Comparison of ENCODE assay signal across 13 mouse cellular contexts in the genomic region with DNA sequence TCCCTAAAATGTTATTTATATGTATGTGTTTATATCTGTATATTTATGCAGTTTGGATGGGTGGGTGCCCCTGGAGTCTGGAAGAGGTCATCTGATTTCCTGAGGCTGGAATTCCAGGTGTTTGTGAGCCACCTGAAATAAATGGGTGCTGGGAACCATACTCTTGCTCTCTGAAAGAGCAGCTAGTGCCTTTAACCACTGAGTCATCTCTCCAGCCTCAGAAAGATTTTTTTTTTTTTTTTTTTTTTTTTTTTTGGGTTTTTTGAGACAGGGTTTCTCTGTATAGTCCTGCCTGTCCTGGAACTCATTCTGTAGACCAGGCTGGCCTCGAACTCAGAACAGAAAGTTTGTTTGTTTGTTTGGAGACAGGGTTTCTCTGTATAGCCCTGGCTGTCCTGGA. TPM values are rescaled to one million over a fixed set of nuclear protein-coding genes. Genes with fewer than 3 reads are reported as not detected.
DNase-seq lines count a peak whose midpoint lies in the region; ATAC-seq and TF ChIP-seq lines count a peak whose summit lies in the region.
"Had no signal": no experiment of that assay in that cellular context is flagged by ENCODE, and none has a peak within 500 bp of the region (broad histone marks: within the 10 kb centered on the region; RNA-seq: fewer than 3 reads in every experiment).

No protein-coding gene starts in this region.

- H3K36me3 ChIP-seq in hindbrain, embryonic 10.5 days, result peaks cover 88% of the 10 kb centered on the region
- H3K36me3 ChIP-seq in hindbrain, embryonic 11.5 days (ENCODE audit: control insufficient read depth, insufficient read depth, low read length), result peaks cover 27% of the 10 kb centered on the region
- H3K36me3 ChIP-seq in ES-E14 (ENCODE audit: control insufficient read depth, insufficient read depth, low read length, poor library complexity, severe bottlenecking), result peaks cover 24% of the 10 kb centered on the region
- H3K36me3 ChIP-seq in forebrain, embryonic 15.5 days, result peaks cover 46% of the 10 kb centered on the region
- H3K36me3 ChIP-seq in liver, embryonic 15.5 days (replicated peaks), result peaks cover 72% of the 10 kb centered on the region

- H3K27me3 ChIP-seq in hindbrain, embryonic 10.5 days (ENCODE audit: insufficient read depth, poor library complexity, severe bottlenecking), result no peaks in the 10 kb centered on the region
- H3K27me3 ChIP-seq in hindbrain, embryonic 11.5 days (ENCODE audit: control insufficient read depth, insufficient read depth, low read length), result no peaks in the 10 kb centered on the region
- H3K27me3 ChIP-seq in forebrain, embryonic 15.5 days, result no peaks in the 10 kb centered on the region
- no peaks in the 10 kb centered on the region for H3K27me3 ChIP-seq in liver, embryonic 15.5 days
- H3K27me3 ChIP-seq: embryonic facial prominence, embryonic 12.5 days had no signal

- no peak overlapping the region for H3K9ac ChIP-seq in hindbrain, embryonic 11.5 days (ENCODE audit: low read depth, low read length)
- no peak overlapping the region; the same call in 1 of the 2 replicates for H3K9ac ChIP-seq in ES-E14 (ENCODE audit: insufficient read depth, low read depth, low read length, poor library complexity, severe bottlenecking)
- no peak overlapping the region for H3K9ac ChIP-seq in forebrain, embryonic 15.5 days (replicated peaks)
- 0 out of 2 replicates have a peak overlapping the region, but pooled peaks have one; percentile 6 for H3K9ac ChIP-seq in liver, embryonic 15.5 days
- H3K9ac ChIP-seq: embryonic facial prominence, embryonic 12.5 days had no signal

- 95% methylated on average over 1 of the region's 1 CpGs for WGBS in hindbrain, embryonic 10.5 days
- 95% methylated on average over 1 of the region's 1 CpGs for WGBS in hindbrain, embryonic 11.5 days
- 95% methylated on average over 1 of the region's 1 CpGs for WGBS in forebrain, embryonic 15.5 days
- WGBS in liver, embryonic 15.5 days (ENCODE audit: insufficient replicate concordance), result 71% methylated on average over 1 of the region's 1 CpGs

- H3K9me3 ChIP-seq in hindbrain, embryonic 10.5 days, result no peaks in the 10 kb centered on the region
- no peaks in the 10 kb centered on the region for H3K9me3 ChIP-seq in hindbrain, embryonic 11.5 days (ENCODE audit: control insufficient read depth, low read length)
- no peaks in the 10 kb centered on the region for H3K9me3 ChIP-seq in ES-E14 (ENCODE audit: control insufficient read depth, insufficient read depth, low read depth, low read length)
- no peaks in the 10 kb centered on the region for H3K9me3 ChIP-seq in forebrain, embryonic 15.5 days
- H3K9me3 ChIP-seq in liver, embryonic 15.5 days (replicated peaks), result no peaks in the 10 kb centered on the region
- H3K9me3 ChIP-seq: embryonic facial prominence, embryonic 12.5 days had no signal

- H3K4me1 ChIP-seq in hindbrain, embryonic 10.5 days (replicated peaks), result peaks cover 45% of the 10 kb centered on the region
- 0 out of 2 replicates have a peak, but pooled peaks cover 2% of the 10 kb centered on the region for H3K4me1 ChIP-seq in hindbrain, embryonic 11.5 days (replicated peaks; ENCODE audit: control insufficient read depth, insufficient read depth, low read length)
- peaks cover 4 to 16% of the 10 kb centered on the region in 2 experiments; a peak in 3 of 4 replicates for H3K4me1 ChIP-seq in ES-E14 (ENCODE audit: control insufficient read depth in 2 of 2, insufficient read depth in 2 of 2, low read length in 2 of 2, poor library complexity in 1 of 2)
- H3K4me1 ChIP-seq in forebrain, embryonic 15.5 days, result peaks cover 47% of the 10 kb centered on the region
- peaks cover 59% of the 10 kb centered on the region for H3K4me1 ChIP-seq in liver, embryonic 15.5 days (replicated peaks)

- in situ Hi-C loops in ES-E14 (cut with MboI; ENCODE audit: low sequenced_read_pairs in 2 of 2, unreplicated experiment in 2 of 2), result no loop called here

- no peak overlapping the region for H3K4me2 ChIP-seq in hindbrain, embryonic 11.5 days (replicated peaks; ENCODE audit: low read depth, low read length)
- H3K4me2 ChIP-seq in forebrain, embryonic 15.5 days (replicated peaks), result peak overlapping the region; percentile 2; the same call in 1 of the 2 replicates
- H3K4me2 ChIP-seq in liver, embryonic 15.5 days, result peak overlapping the region; percentile 38

- DNase-seq in hindbrain, embryonic 10.5 days (ENCODE audit: low spot score), result no peak
- DNase-seq in hindbrain, embryonic 11.5 days (ENCODE audit: low spot score), result no peak
- no peak for DNase-seq in ES-E14 (ENCODE audit: low read depth, low spot score)
- DNase-seq in left cerebral cortex, postnatal 10 days (ENCODE audit: extremely low spot score in 1 of 2, low spot score in 2 of 2), result no peak
- no peak for DNase-seq in cerebellum, adult 11-12 months
- no peak for DNase-seq in left cerebral cortex, postnatal 14 days (ENCODE audit: low spot score in 2 of 2)
- DNase-seq: cerebellum, adult 18-20 months; gastrocnemius, postnatal 25 days; kidney, adult 18-20 months had no signal

- H3K4me3 ChIP-seq in hindbrain, embryonic 10.5 days, result peak overlapping the region; percentile 25
- H3K4me3 ChIP-seq in hindbrain, embryonic 11.5 days (ENCODE audit: low read depth, low read length), result no peak overlapping the region
- H3K4me3 ChIP-seq in ES-E14 (ENCODE audit: insufficient read depth in 1 of 2, low read depth in 1 of 2, low read length in 2 of 2, poor library complexity in 1 of 2, severe bottlenecking in 1 of 2), result peak overlapping the region; percentile 29; a peak in 3 of 4 replicates
- no peak overlapping the region for H3K4me3 ChIP-seq in forebrain, embryonic 15.5 days
- no peak overlapping the region for H3K4me3 ChIP-seq in liver, embryonic 15.5 days (replicated peaks)

- no peak for ATAC-seq in hindbrain, embryonic 11.5 days (ENCODE audit: low FRiP score)
- ATAC-seq in forebrain, embryonic 15.5 days (replicated peaks), result no peak
- no peak for ATAC-seq in liver, embryonic 15.5 days (ENCODE audit: insufficient read depth)

- intact Hi-C loops in left cerebral cortex, postnatal 10 days (cut with DNase I), result no loop called here
- intact Hi-C loops in left cerebral cortex, postnatal 14 days (cut with DNase I), result no loop called here

- no peak overlapping the region for H3K27ac ChIP-seq in hindbrain, embryonic 10.5 days
- H3K27ac ChIP-seq in hindbrain, embryonic 11.5 days (ENCODE audit: low read depth, low read length), result no peak overlapping the region
- H3K27ac ChIP-seq in ES-E14 (ENCODE audit: insufficient read depth, low read depth, low read length, poor library complexity, severe bottlenecking), result no peak overlapping the region; the same call in 1 of the 2 replicates
- H3K27ac ChIP-seq in forebrain, embryonic 15.5 days (replicated peaks), result no peak overlapping the region
- no peak overlapping the region for H3K27ac ChIP-seq in liver, embryonic 15.5 days (replicated peaks)
- H3K27ac ChIP-seq: embryonic facial prominence, embryonic 12.5 days had no signal

TF ChIP-seq in ES-E14, 5 proteins besides CTCF, POLR2A, EP300 and RAD21:
- no peak for TF ChIP-seq MAFK (IDR thresholded peaks at IDR 0.05; ENCODE audit: insufficient read depth, low read depth, low read length)

RNA-seq across cellular contexts. Expression of gene Sp1, which starts 5.1 kb away (rescaled TPM):
- polyA plus RNA-seq in hindbrain, embryonic 10.5 days (2016; fragmentation: Nextera tagmentation; extraction: Ambion mirVana), result 6.1 and 9.3 TPM in 2 replicates
- 10.5 and 11.5 TPM in 2 replicates for polyA plus RNA-seq in hindbrain, embryonic 11.5 days (2014; fragmentation: Nextera tagmentation; extraction: Ambion mirVana)
- 93.4 and 130 TPM in 2 replicates for total RNA-seq in ES-E14 (2012; rRNA removed)
- polyA plus RNA-seq in forebrain, embryonic 15.5 days (2015; fragmentation: Nextera tagmentation; extraction: Ambion mirVana), result 5.4 and 5.6 TPM in 2 replicates
- polyA plus RNA-seq in liver, embryonic 15.5 days (2015; fragmentation: Nextera tagmentation; extraction: Ambion mirVana), result 3.5 and 3.7 TPM in 2 replicates
- 10 to 100 TPM; 23.1 to 26.4 TPM for total RNA-seq in left cerebral cortex, postnatal 10 days (2021)
- 10 to 100 TPM; 23.2 to 24.5 TPM for total RNA-seq in left cerebral cortex, postnatal 14 days (2021)

RNA-seq across cellular contexts. Expression of gene Amhr2, which starts 34.1 kb away (rescaled TPM):
- polyA plus RNA-seq in hindbrain, embryonic 10.5 days (2016; fragmentation: Nextera tagmentation; extraction: Ambion mirVana), result 0.17 and 0.18 TPM in 2 replicates
- polyA plus RNA-seq in hindbrain, embryonic 11.5 days (2014; fragmentation: Nextera tagmentation; extraction: Ambion mirVana), result 0.28 and 0.46 TPM in 2 replicates
- 5.6 and 16.5 TPM in 2 replicates for total RNA-seq in ES-E14 (2012; rRNA removed)
- polyA plus RNA-seq in forebrain, embryonic 15.5 days (2015; fragmentation: Nextera tagmentation; extraction: Ambion mirVana), result 0.15 and 0.83 TPM in 2 replicates
- 0.08 and 0.10 TPM in 2 replicates for polyA plus RNA-seq in liver, embryonic 15.5 days (2015; fragmentation: Nextera tagmentation; extraction: Ambion mirVana)
- under 1 TPM in 1 of 2 experiments, not detected in 1; 0.81 TPM for total RNA-seq in left cerebral cortex, postnatal 10 days (2021)
- under 1 TPM; 0.51 to 0.75 TPM for total RNA-seq in left cerebral cortex, postnatal 14 days (2021)
- total RNA-seq: megakaryocyte-erythroid progenitor cell, adult 5-6 weeks had no signal

RNA-seq across cellular contexts. Expression of gene Sp7, which starts 44.1 kb away (rescaled TPM):
- polyA plus RNA-seq in hindbrain, embryonic 10.5 days (2016; fragmentation: Nextera tagmentation; extraction: Ambion mirVana), result 1.0 and 1.2 TPM in 2 replicates
- polyA plus RNA-seq in hindbrain, embryonic 11.5 days (2014; fragmentation: Nextera tagmentation; extraction: Ambion mirVana), result 0.73 and 0.99 TPM in 2 replicates
- total RNA-seq in ES-E14 (2012; rRNA removed), result 0.09 TPM in 1 of 2 replicates, not detected in the other
- polyA plus RNA-seq in forebrain, embryonic 15.5 days (2015; fragmentation: Nextera tagmentation; extraction: Ambion mirVana), result 0.36 and 0.40 TPM in 2 replicates
- not detected in 2 replicates for polyA plus RNA-seq in liver, embryonic 15.5 days (2015; fragmentation: Nextera tagmentation; extraction: Ambion mirVana)
- under 1 TPM; 0.26 to 0.39 TPM for total RNA-seq in left cerebral cortex, postnatal 10 days (2021)
- under 1 TPM; 0.26 to 0.53 TPM for total RNA-seq in left cerebral cortex, postnatal 14 days (2021)
- total RNA-seq: gastrocnemius, postnatal 25 days; megakaryocyte-erythroid progenitor cell, adult 5-6 weeks had no signal

RNA-seq across cellular contexts. Expression of gene Prr13, which starts 47.8 kb away (rescaled TPM):
- 84.3 and 98.2 TPM in 2 replicates for polyA plus RNA-seq in hindbrain, embryonic 10.5 days (2016; fragmentation: Nextera tagmentation; extraction: Ambion mirVana)
- 108 and 118 TPM in 2 replicates for polyA plus RNA-seq in hindbrain, embryonic 11.5 days (2014; fragmentation: Nextera tagmentation; extraction: Ambion mirVana)
- 13.2 and 26.3 TPM in 2 replicates for total RNA-seq in ES-E14 (2012; rRNA removed)
- polyA plus RNA-seq in forebrain, embryonic 15.5 days (2015; fragmentation: Nextera tagmentation; extraction: Ambion mirVana), result 85.8 and 89.1 TPM in 2 replicates
- polyA plus RNA-seq in liver, embryonic 15.5 days (2015; fragmentation: Nextera tagmentation; extraction: Ambion mirVana), result 106 and 115 TPM in 2 replicates
- 10 to 100 TPM; 19.1 to 21.6 TPM for total RNA-seq in left cerebral cortex, postnatal 10 days (2021)
- 10 to 100 TPM; 22.3 to 24.8 TPM for total RNA-seq in left cerebral cortex, postnatal 14 days (2021)

RNA-seq across cellular contexts. Expression of gene Pcbp2, which starts 59.3 kb away (rescaled TPM):
- polyA plus RNA-seq in hindbrain, embryonic 10.5 days (2016; fragmentation: Nextera tagmentation; extraction: Ambion mirVana), result 166 and 207 TPM in 2 replicates
- 238 and 273 TPM in 2 replicates for polyA plus RNA-seq in hindbrain, embryonic 11.5 days (2014; fragmentation: Nextera tagmentation; extraction: Ambion mirVana)
- 206 and 377 TPM in 2 replicates for total RNA-seq in ES-E14 (2012; rRNA removed)
- 155 and 161 TPM in 2 replicates for polyA plus RNA-seq in forebrain, embryonic 15.5 days (2015; fragmentation: Nextera tagmentation; extraction: Ambion mirVana)
- 64.1 and 73.9 TPM in 2 replicates for polyA plus RNA-seq in liver, embryonic 15.5 days (2015; fragmentation: Nextera tagmentation; extraction: Ambion mirVana)
- 100 to 1,000 TPM; 457 to 465 TPM for total RNA-seq in left cerebral cortex, postnatal 10 days (2021)
- 100 to 1,000 TPM; 436 to 453 TPM for total RNA-seq in left cerebral cortex, postnatal 14 days (2021)

Comparison
In these comparisons a context has a peak if more than half of its experiments do, and no peak if none do; other contexts are left out.
1. H3K4me3 ChIP-seq: peak in hindbrain, embryonic 10.5 days (single experiment) and ES-E14 (2 of 2); none in hindbrain, embryonic 11.5 days (single experiment), forebrain, embryonic 15.5 days (single experiment) and liver, embryonic 15.5 days (single experiment).